Mouse (Mus musculus): ENCODE measurements at regions not wholly inside any gene's neighbourhood (a gene's known extent, or its start where the extent isn't known, plus 50 kb on each side); places are given as distances from the start of the nearest gene placed in this dataset.

GRCm38 (mm10) chr13:42536501-42537210, 143.8 kb upstream of the Phactr1 start:
- no peak overlapping the region for H3K4me3 ChIP-seq
- no peaks in the 10 kb centered on the region for H3K79me2 ChIP-seq (ENCODE audit: control insufficient read depth, insufficient read depth)
- no peaks in the 10 kb centered on the region for H3K36me3 ChIP-seq (ENCODE audit: control insufficient read depth, insufficient read depth)
- H3K27me3 ChIP-seq (ENCODE audit: control insufficient read depth, insufficient read depth, insufficient read length) = no peaks in the 10 kb centered on the region
- TF ChIP-seq USF1 (IDR thresholded peaks at IDR 0.05; ENCODE audit: low read depth) (no peak), TCF3 (IDR thresholded peaks at IDR 0.05; ENCODE audit: insufficient read length, low read depth) (no peak)
- no peak overlapping the region for H3ac ChIP-seq (ENCODE audit: control insufficient read depth, insufficient read length)
- H3K4me2 ChIP-seq (ENCODE audit: low read depth) = peak overlapping the region; percentile 41

DNA sequence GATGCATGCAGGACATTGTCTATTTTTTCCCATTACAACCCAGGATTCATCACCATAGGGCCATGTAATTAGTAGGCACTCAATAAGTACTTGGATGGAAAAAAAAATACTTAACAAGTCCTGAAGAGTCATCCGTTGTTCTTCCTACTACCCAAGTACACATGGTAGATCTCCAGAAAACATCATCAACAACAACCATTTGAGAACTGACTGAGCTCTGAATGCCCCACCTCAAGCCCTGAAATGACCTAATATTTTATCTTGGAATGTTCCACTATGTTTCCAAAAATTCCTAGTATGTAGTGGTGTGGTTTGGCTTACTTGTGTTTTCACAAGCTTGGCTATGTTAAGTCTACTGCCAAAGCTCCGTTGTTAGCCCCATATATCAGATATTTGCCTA, 142.4 kb upstream of the Phactr1 start:
- TF ChIP-seq POLR2A (IDR thresholded peaks at IDR 0.05; ENCODE audit: insufficient read length, low read depth) (no peak), TCF12 (IDR thresholded peaks at IDR 0.05; ENCODE audit: insufficient read depth, poor library complexity, severe bottlenecking) (no peak), USF1 (IDR thresholded peaks at IDR 0.05; ENCODE audit: low read depth) (no peak), MYOG (IDR thresholded peaks at IDR 0.05; ENCODE audit: control insufficient read depth in 1 of 3, insufficient read depth in 1 of 3, insufficient read length in 2 of 3, low read depth in 2 of 3) (no peak), REST (IDR thresholded peaks at IDR 0.05; ENCODE audit: insufficient read depth, insufficient read length) (no peak), E2F4 (IDR thresholded peaks at IDR 0.05; ENCODE audit: insufficient read depth) (no peak), CEBPB (IDR thresholded peaks at IDR 0.05; ENCODE audit: insufficient read depth, poor library complexity, severe bottlenecking) (no peak), TCF3 (IDR thresholded peaks at IDR 0.05; ENCODE audit: insufficient read length, low read depth) (no peak), POLR2AphosphoS2 (IDR thresholded peaks at IDR 0.05; ENCODE audit: insufficient read length, low read depth) (no peak), MAX (IDR thresholded peaks at IDR 0.05; ENCODE audit: low read depth) (no peak), SRF (IDR thresholded peaks at IDR 0.05; ENCODE audit: control insufficient read depth, insufficient read length, low read depth) (no peak), MYOD1 (IDR thresholded peaks at IDR 0.05; ENCODE audit: control insufficient read depth in 1 of 3, insufficient read length in 2 of 3, low read depth in 2 of 3) (no peak)
- no peak overlapping the region for H3K4me2 ChIP-seq (ENCODE audit: low read depth)
- H3K27me3 ChIP-seq (ENCODE audit: control insufficient read depth, insufficient read depth, insufficient read length) = no peaks in the 10 kb centered on the region
- H3K36me3 ChIP-seq (ENCODE audit: control insufficient read depth, insufficient read depth) = no peaks in the 10 kb centered on the region
- H3K4me3 ChIP-seq = no peak overlapping the region
- no peak overlapping the region for H3ac ChIP-seq (ENCODE audit: control insufficient read depth, insufficient read length)
- no peaks in the 10 kb centered on the region for H3K79me2 ChIP-seq (ENCODE audit: control insufficient read depth, insufficient read depth)

DNA sequence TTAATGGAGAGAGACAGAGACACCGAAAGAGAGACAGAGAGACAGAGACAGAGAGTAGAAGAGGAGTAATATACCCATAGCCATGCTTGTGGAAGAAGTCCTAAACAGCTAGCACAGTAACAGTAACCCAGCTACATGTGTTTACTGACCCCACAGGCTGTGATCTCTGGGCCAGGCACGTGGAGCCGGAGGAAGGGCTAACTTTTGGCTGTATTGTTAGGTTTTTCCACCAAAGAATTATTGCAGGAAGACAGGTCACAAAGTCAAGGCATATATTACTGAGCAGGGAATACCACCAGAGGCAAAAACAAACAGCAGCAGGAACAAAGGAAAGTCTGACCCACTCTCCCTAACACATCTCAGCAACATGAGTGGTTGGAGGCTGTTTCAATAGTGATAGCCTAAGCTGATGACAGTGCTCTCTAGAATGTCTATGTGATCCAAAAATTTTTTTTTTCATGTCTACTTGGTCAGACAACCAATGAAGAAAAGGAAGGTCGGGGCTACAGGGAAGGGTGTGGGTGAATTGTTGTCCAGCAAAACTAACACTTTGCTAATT, 135.8 kb upstream of the Phactr1 start:
- Histone ChIP-seq H3K4me3 (no peak overlapping the region), H3ac (ENCODE audit: control insufficient read depth, insufficient read length) (no peak overlapping the region), H3K36me3 (ENCODE audit: control insufficient read depth, insufficient read depth) (no peaks in the 10 kb centered on the region), H3K79me2 (ENCODE audit: control insufficient read depth, insufficient read depth) (no peaks in the 10 kb centered on the region), H3K4me2 (ENCODE audit: low read depth) (no peak overlapping the region), H3K27me3 (ENCODE audit: control insufficient read depth, insufficient read depth, insufficient read length) (no peaks in the 10 kb centered on the region)
- TF ChIP-seq MYOD1 (IDR thresholded peaks at IDR 0.05; ENCODE audit: control insufficient read depth in 1 of 3, insufficient read length in 2 of 3, low read depth in 2 of 3) (no peak), CEBPB (IDR thresholded peaks at IDR 0.05; ENCODE audit: insufficient read depth, poor library complexity, severe bottlenecking) (no peak), SRF (IDR thresholded peaks at IDR 0.05; ENCODE audit: control insufficient read depth, insufficient read length, low read depth) (no peak), E2F4 (IDR thresholded peaks at IDR 0.05; ENCODE audit: insufficient read depth) (no peak), TCF12 (IDR thresholded peaks at IDR 0.05; ENCODE audit: insufficient read depth, poor library complexity, severe bottlenecking) (no peak), POLR2AphosphoS2 (IDR thresholded peaks at IDR 0.05; ENCODE audit: insufficient read length, low read depth) (no peak), POLR2A (IDR thresholded peaks at IDR 0.05; ENCODE audit: insufficient read length, low read depth) (no peak), MAX (IDR thresholded peaks at IDR 0.05; ENCODE audit: low read depth) (no peak), USF1 (IDR thresholded peaks at IDR 0.05; ENCODE audit: low read depth) (no peak)

GRCm38 (mm10) chr13:42546389-42546788, 134.0 kb upstream of the Phactr1 start:
- no peaks in the 10 kb centered on the region for H3K27me3 ChIP-seq (ENCODE audit: control insufficient read depth, insufficient read depth, insufficient read length)
- H3K4me3 ChIP-seq = no peak overlapping the region
- no peak overlapping the region for H3ac ChIP-seq (ENCODE audit: control insufficient read depth, insufficient read length)
- no peaks in the 10 kb centered on the region for H3K79me2 ChIP-seq (ENCODE audit: control insufficient read depth, insufficient read depth)
- TF ChIP-seq TCF12 (IDR thresholded peaks at IDR 0.05; ENCODE audit: insufficient read depth, poor library complexity, severe bottlenecking) (no peak), MYOD1 (IDR thresholded peaks at IDR 0.05; ENCODE audit: control insufficient read depth in 1 of 3, insufficient read length in 2 of 3, low read depth in 2 of 3) (no peak), CEBPB (IDR thresholded peaks at IDR 0.05; ENCODE audit: insufficient read depth, poor library complexity, severe bottlenecking) (no peak), POLR2AphosphoS2 (IDR thresholded peaks at IDR 0.05; ENCODE audit: insufficient read length, low read depth) (no peak), REST (IDR thresholded peaks at IDR 0.05; ENCODE audit: insufficient read depth, insufficient read length) (no peak), MAX (IDR thresholded peaks at IDR 0.05; ENCODE audit: low read depth) (no peak), POLR2A (IDR thresholded peaks at IDR 0.05; ENCODE audit: insufficient read length, low read depth) (no peak), SRF (IDR thresholded peaks at IDR 0.05; ENCODE audit: control insufficient read depth, insufficient read length, low read depth) (no peak), MYOG (IDR thresholded peaks at IDR 0.05; ENCODE audit: control insufficient read depth in 1 of 3, insufficient read depth in 1 of 3, insufficient read length in 2 of 3, low read depth in 2 of 3) (no peak), TCF3 (IDR thresholded peaks at IDR 0.05; ENCODE audit: insufficient read length, low read depth) (no peak), E2F4 (IDR thresholded peaks at IDR 0.05; ENCODE audit: insufficient read depth) (no peak), USF1 (IDR thresholded peaks at IDR 0.05; ENCODE audit: low read depth) (no peak)
- H3K36me3 ChIP-seq (ENCODE audit: control insufficient read depth, insufficient read depth) = no peaks in the 10 kb centered on the region
- no peak overlapping the region for H3K4me2 ChIP-seq (ENCODE audit: low read depth)

DNA sequence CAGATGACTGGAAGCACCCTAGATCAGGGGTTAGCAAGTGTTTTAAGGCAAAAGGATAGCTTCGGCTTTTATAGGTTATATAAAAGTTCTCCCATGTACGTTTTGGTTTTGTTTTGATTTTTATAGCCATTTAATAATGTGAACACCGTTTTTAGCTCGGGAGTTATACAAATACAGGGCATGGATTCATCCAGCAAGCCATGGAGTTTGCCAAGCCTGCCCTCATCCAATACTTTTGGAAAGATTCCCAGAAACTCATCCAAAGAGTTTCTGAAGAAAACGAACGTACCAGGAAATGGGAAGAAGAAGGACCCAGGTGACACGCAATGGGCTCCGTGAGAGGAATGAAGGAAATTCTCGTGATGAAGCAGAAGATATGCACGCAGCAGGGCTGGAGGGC, 133.6 kb upstream of the Phactr1 start:
- H3K36me3 ChIP-seq (ENCODE audit: control insufficient read depth, insufficient read depth) = no peaks in the 10 kb centered on the region
- TF ChIP-seq E2F4 (IDR thresholded peaks at IDR 0.05; ENCODE audit: insufficient read depth) (no peak), CEBPB (IDR thresholded peaks at IDR 0.05; ENCODE audit: insufficient read depth, poor library complexity, severe bottlenecking) (no peak), TCF3 (IDR thresholded peaks at IDR 0.05; ENCODE audit: insufficient read length, low read depth) (no peak), MAX (IDR thresholded peaks at IDR 0.05; ENCODE audit: low read depth) (no peak), USF1 (IDR thresholded peaks at IDR 0.05; ENCODE audit: low read depth) (no peak), MYOG (IDR thresholded peaks at IDR 0.05; ENCODE audit: control insufficient read depth in 1 of 3, insufficient read depth in 1 of 3, insufficient read length in 2 of 3, low read depth in 2 of 3) (no peak), SRF (IDR thresholded peaks at IDR 0.05; ENCODE audit: control insufficient read depth, insufficient read length, low read depth) (no peak), REST (IDR thresholded peaks at IDR 0.05; ENCODE audit: insufficient read depth, insufficient read length) (no peak), MYOD1 (IDR thresholded peaks at IDR 0.05; ENCODE audit: control insufficient read depth in 1 of 3, insufficient read length in 2 of 3, low read depth in 2 of 3) (no peak), TCF12 (IDR thresholded peaks at IDR 0.05; ENCODE audit: insufficient read depth, poor library complexity, severe bottlenecking) (no peak), POLR2A (IDR thresholded peaks at IDR 0.05; ENCODE audit: insufficient read length, low read depth) (no peak), POLR2AphosphoS2 (IDR thresholded peaks at IDR 0.05; ENCODE audit: insufficient read length, low read depth) (no peak)
- H3K4me3 ChIP-seq = no peak overlapping the region

More for the DNA sequence above, 133.6 kb upstream of the Phactr1 start:
- Histone ChIP-seq H3K27me3 (ENCODE audit: control insufficient read depth, insufficient read depth, insufficient read length) (no peaks in the 10 kb centered on the region), H3ac (ENCODE audit: control insufficient read depth, insufficient read length) (no peak overlapping the region), H3K4me2 (ENCODE audit: low read depth) (no peak overlapping the region), H3K79me2 (ENCODE audit: control insufficient read depth, insufficient read depth) (no peaks in the 10 kb centered on the region)
